Mouse (Mus musculus) CD4-positive, CD25-positive, alpha-beta regulatory T cell, adult 2 months (primary cell): Measurements from ENCODE around the gene Gpr39.

ENCODE experiments used
- DNase-seq: peaks from one replicate; pipeline ENCODE4 v3.0.0-alpha.2; 2012; ENCODE audit warnings: low read depth, low spot score

The Gpr39 gene

DNA sequence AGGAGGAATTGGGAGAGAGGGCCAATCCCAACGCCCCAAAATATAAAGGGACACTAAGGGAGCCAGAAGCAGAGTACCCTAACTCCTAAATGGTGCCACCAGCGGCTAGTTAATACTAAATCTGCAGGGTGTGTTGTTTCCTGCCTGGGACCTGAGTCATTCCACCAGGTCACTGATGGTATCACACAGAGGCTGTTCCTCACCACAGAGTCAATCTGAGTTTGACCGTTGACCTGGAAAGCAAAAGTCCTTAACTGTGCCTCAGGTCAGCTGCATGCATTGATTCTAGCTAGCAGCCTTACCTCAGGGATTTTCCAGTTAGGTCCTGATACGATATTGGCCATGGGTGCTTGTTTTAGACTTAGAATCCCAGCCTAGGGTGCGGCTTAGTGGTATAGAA is 17.5 kb downstream of the Gpr39 start:
- no peak for DNase-seq

- no peak for DNase-seq
Observed at GRCm38 (mm10) chr1:125701101-125701590, 24.4 kb downstream of the Gpr39 start.

DNA sequence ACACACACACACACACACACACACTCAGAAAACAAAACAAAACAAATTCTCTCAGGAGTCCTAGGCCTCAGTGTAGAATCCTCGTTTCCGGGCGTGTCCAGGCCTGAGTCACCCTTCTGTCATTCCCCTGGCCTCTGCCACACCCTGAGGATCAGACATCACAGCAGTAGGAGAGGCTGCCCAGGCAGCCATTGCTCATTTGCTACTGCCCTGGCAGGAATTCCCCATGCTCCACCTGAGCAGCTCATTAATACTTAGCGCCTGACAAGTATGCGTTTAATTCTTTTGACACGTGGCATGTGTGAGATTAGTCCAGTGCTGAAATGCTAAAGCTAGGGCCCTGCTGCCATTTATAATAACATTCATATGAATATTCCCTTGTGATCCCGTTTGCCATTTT is 25.0 kb downstream of the Gpr39 start:
- DNase-seq = no peak

DNA sequence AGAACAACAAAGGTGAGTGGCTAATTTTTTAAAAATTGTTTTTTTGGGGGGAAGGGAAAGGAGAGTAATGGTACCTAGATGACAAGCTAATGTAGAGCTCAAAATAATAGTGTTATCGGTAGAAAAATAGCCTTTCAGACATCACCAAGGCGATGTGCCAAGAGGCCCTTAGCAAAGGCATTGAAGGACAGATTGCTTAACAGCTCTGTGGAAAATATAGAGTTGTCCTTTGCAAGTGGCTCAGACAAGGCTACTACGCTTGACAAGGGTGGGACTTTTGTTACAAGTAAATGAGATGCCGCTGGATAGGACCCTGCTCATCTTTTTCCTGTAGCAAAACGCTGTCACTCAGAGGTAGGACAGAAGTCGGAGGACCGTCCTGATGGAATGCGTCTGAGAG is 25.5 kb downstream of the Gpr39 start:
- DNase-seq = no peak

DNA sequence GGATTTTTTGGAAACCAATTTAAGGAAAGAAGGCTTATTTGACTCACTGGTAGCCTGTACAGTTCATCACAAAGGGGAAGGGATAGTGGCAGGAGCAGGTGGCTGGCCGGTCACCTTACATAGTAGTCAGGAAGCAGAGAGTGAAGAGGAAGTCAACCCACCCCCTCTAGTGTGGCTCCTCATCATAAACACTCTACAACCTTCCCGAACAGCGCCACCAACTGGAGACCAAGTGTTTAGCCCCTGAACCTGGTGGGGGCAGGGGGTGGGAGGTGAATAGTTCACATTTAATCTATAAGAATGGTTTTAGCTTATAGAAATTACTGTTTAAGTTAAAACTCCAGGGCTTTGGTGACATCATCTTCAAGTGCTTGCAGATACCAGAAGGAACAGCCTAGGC is 28.6 kb downstream of the Gpr39 start:
- DNase-seq = no peak

DNA sequence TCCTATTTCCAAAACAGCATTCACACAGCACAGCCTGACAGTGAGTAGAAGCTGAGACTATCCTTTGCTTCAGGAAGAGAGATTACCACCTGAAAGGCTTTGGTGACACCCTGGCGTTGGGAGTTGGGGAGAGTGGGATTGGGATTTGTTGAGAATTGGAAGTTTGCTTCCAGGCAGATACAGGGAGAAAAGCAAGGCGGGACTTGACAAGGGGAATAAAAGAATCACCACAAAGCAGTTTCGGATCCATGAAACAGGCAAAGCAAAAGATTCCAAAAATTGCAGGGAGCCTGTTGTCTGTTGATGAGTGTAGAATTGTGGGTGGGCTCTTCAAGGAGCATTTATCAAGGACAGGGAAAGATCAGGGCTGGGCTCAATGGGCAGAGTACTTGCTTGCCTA is 38.5 kb downstream of the Gpr39 start:
- DNase-seq = no peak

GRCm38 (mm10) chr1:125716241-125716640 is 39.4 kb downstream of the Gpr39 start:
- DNase-seq = no peak

- no peak for DNase-seq
Observed at GRCm38 (mm10) chr1:125717906-125718305, 41.1 kb downstream of the Gpr39 start.

DNA sequence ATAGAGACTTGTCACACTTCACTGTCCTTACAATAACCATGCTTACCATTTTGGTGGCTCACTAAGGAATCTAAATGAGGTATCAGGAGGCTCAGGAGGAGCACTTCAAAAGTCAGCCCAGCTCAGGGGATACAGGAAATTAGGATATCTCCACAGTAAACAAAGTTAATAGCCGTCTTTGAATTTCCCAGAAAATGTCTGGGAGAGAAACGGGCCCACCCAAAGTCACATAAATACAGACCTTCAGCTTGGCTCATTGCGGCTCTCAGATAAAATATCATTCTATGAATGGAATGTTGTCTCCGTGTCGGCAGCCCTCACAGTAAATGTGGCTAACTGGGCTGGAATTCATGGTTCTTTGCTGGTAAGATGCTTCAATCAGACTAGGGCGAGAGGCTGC is 42.3 kb downstream of the Gpr39 start:
- no peak for DNase-seq

DNA sequence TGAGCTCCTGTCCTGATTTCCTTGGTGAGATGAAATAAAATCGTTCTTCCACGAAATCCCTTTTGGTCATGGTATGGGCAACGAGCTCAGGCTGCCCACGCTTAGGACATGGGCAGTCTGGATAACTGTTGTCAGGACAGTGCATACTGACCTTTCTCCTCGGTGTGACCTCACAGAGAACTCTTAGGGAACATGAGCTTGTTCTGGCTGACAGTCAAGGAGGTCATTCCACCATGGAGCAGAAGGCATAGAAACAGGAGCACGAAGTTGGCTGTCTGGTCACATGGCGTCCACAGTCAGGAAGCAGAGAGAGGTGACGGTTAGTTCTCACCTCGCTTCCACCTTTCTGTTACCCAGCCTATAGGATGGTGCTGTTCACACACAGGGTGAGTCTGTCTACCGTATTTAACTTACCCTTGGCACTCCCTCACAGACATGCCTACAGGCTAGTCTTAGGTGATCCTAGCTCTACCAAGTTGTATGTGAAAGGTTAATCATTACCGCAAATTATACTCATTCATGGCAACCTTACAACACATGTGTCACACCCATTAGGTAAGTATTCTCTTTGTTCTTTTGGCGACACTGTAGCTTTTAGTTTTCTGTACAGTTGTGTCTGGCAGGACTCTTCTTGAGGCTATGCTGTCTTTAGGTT is 44.4 kb downstream of the Gpr39 start:
- DNase-seq = no peak

DNA sequence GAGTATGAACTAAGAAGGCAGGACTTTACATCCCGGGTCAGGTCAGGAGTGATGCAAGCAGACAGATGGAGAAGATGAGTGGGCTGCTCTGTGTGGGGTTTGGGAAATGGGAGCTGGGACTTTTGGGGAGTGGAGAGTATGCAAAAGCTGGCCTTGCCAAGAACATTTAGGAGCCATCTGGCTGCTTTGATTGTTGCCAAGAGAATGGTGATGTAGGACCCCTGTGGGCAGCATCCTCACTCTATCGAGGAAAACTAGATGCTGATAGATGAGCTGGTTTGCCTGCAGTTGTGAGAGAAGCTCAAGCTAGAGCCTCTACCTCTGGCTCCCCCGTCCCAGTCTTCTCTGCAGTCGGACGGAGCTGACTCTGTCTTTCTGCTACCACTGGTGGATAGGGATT is 47.5 kb downstream of the Gpr39 start:
- no peak for DNase-seq

GRCm38 (mm10) chr1:125729025-125729565 is 52.3 kb downstream of the Gpr39 start:
- DNase-seq = no peak

DNA sequence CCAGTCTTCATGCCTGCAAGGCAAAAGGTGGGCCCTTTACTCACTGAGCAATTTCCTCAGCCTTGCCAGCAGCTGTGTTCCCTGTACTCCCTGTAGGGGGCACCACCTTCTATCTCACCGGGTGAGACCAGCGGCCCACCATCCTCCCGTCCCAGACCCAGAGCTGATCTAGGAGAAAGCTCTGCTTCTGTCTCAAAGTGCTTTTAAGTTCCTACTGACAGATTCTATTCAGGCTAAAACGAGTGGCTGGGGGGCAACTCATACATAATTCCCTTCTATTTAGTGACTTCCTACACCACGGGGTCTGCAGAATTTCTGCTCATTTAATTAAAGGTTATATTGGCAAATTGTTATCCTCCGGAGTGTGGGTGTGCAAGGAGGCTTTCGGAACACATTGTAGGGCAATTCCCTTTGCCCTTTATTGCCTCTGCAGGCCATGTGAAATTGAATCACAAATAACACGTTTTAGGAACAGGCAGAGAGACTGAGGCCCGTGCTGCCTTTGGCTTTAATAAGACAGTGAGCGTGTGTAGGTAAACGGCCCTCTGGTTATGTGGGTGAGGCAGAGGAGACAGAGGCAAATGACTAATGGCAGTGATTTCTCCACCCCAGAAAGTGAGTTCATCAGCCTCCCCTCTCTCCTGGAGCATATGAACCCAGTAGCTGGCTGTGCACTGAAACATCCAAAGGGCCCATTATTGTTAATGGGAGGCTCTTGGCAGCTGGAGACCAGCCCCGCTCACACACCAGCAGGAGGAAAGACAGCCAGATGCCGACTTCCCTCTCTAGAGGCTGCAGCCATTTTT is 53.1 kb downstream of the Gpr39 start:
- no peak for DNase-seq

GRCm38 (mm10) chr1:125730537-125730880 is 53.7 kb downstream of the Gpr39 start:
- DNase-seq = no peak

GRCm38 (mm10) chr1:125731854-125732253 is 55.1 kb downstream of the Gpr39 start:
- DNase-seq = no peak

GRCm38 (mm10) chr1:125744766-125745165 is 68.0 kb downstream of the Gpr39 start:
- no peak for DNase-seq

- DNase-seq = no peak
Observed at GRCm38 (mm10) chr1:125755335-125755996, 78.7 kb downstream of the Gpr39 start.

- DNase-seq = no peak
Observed at GRCm38 (mm10) chr1:125759972-125760695, 83.3 kb downstream of the Gpr39 start.

GRCm38 (mm10) chr1:125760696-125761025 is 83.9 kb downstream of the Gpr39 start:
- DNase-seq = no peak

DNA sequence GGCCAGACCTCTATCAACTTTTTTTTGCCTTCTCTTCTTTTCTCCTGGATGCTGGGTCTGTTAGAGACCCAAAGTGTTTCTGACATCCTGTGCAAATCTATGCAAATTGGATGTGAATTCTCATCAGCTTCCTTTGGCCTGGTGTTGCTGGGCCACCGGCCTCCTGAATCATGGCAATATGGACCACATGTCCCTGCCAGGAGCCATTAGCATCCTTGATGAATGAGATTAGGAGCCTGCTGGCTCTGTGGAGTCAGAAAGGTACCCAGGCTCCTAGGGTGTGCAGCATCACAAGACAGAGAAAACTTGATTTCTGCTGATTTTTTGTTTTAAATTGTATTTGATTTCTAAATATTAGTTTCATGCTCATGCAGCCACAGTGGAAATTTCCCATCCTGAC is 85.3 kb downstream of the Gpr39 start:
- no peak for DNase-seq

DNA sequence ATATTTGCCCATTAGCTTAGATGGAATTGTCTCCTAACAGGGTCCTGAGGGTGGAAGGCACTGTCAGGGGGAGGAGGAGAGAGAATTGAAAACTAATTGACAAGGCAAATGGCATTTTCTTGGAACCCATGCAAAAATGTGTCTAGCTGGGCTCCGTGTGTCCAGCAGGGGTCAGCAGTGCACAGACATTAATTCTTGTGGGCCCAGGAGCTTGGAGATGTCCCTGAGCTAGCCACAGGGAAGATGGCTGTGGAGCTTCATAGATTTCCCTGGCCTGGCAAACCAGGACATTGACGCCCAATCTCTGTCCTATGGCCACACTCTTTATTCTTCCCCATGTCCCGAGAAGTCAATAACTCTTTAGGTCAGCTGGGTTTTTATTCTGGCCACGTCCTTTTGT is 113.0 kb downstream of the Gpr39 start:
- DNase-seq = peak; percentile 10

- DNase-seq = no peak
Observed at GRCm38 (mm10) chr1:125800506-125800905, 123.7 kb downstream of the Gpr39 start.
